Mouse (Mus musculus) neural tube, embryonic 11.5 days (tissue): Measurements from ENCODE around the gene Trpd52l3. TPM values are rescaled to one million over a fixed set of nuclear protein-coding genes. Genes with fewer than 3 reads are reported as not detected.
A peak's percentile ranks its signal among the peaks of the same experiment; 100 is the strongest.
"Not testable (repeated sequence)": the region's sequence is repeated elsewhere in the genome, so short reads cannot be mapped to it uniquely, and the experiment has no call there.

Source experiments
- ATAC-seq: fragments of 200-750 bp; cut with Nextera tagmentation; 2 replicates; pipeline ENCODE4 v1.8.0; 2017; ENCODE audit warnings: moderate number of reproducible peaks, mild to moderate bottlenecking, moderate TSS enrichment, moderate library complexity; ENCODE audit not compliant: insufficient read depth, low FRiP score, low TSS enrichment
- DNase-seq: peaks from one replicate; pipeline ENCODE4 v3.0.0-alpha.2; 2015; ENCODE audit warnings: low spot score
- H3K27ac ChIP-seq: fragments of 300-500 bp; sonication (generic); 2 replicates; pipeline ENCODE4 v1.5.1; 2014; ENCODE audit warnings: low read depth, mild to moderate bottlenecking, low read length
- H3K27me3 ChIP-seq: fragments of 300-500 bp; sonication (generic); 2 replicates; pipeline ENCODE4 v1.6.1; 2014; ENCODE audit warnings: mild to moderate bottlenecking, low read length, mixed read lengths; ENCODE audit not compliant: control insufficient read depth, insufficient read depth
- H3K36me3 ChIP-seq: fragments of 300-500 bp; sonication (generic); 2 replicates; pipeline ENCODE4 v1.6.1; 2014; ENCODE audit warnings: mild to moderate bottlenecking, low read length, moderate library complexity, mixed read lengths; ENCODE audit not compliant: control insufficient read depth, insufficient read depth
- H3K4me1 ChIP-seq: fragments of 300-500 bp; sonication (generic); 2 replicates; pipeline ENCODE4 v1.6.1; 2014; ENCODE audit warnings: low read length, mixed read lengths; ENCODE audit not compliant: control insufficient read depth, insufficient read depth
- H3K4me2 ChIP-seq: fragments of 300-500 bp; sonication (generic); 2 replicates; pipeline ENCODE4 v1.6.1; 2014; ENCODE audit warnings: low read depth, mild to moderate bottlenecking, moderate library complexity
- H3K4me3 ChIP-seq: fragments of 300-500 bp; sonication (generic); 2 replicates; pipeline ENCODE4 v1.5.1; 2014; ENCODE audit warnings: low read depth, low read length
- H3K9ac ChIP-seq: fragments of 300-500 bp; sonication (generic); 2 replicates; pipeline ENCODE4 v1.6.1; 2014; ENCODE audit warnings: mild to moderate bottlenecking, low read length
- H3K9me3 ChIP-seq: fragments of 300-500 bp; sonication (generic); 2 replicates; pipeline ENCODE4 v1.6.1; 2016; ENCODE audit warnings: low read length; ENCODE audit not compliant: control insufficient read depth
- WGBS: fragments of 180-500 bp; shearing (Covaris S2); extraction: QIAGEN DNeasy Blood & Tissue Kit; methylation state at CpG from one replicate; pipeline ENCODE4 v1.1.7; 2014; 5-methylcytosine and 5-hydroxymethylcytosine counted together
- polyA plus RNA-seq: library from polyadenylated mRNA; unstranded; fragments of >200 nt; fragmentation: Nextera tagmentation; extraction: Ambion mirVana; gene quantifications from 2 replicates; pipeline ENCODE4 v1.2.1, GENCODE M21; 2014

Trpd52l3 gene
- polyA plus RNA-seq, 1 experiment from 2014 or later: not detected

DNA sequence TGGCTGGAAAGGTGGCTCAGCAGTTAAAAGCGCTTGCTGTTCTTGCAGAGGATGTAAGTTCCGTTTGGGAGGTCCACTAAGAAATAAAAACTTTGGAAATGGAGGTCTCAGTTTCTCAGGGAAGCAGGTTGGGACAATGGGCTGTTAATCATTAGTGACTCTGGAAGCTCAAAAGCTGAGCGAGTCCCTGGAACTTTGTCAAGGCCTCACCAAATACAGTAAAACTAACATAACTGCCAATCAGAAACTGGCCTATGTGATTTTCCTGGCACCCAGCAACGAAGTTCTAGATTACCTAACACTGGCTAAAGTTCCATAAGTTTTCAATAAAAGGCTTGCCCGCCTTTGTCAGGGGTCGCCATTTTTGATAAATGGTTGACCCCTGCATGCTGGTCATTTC is 12.6 kb downstream of the Trpd52l3 start:
- Histone ChIP-seq H3K27ac (no peak overlapping the region), H3K9ac (no peak overlapping the region), H3K36me3 (no peaks in the 10 kb centered on the region), H3K4me1 (no peaks in the 10 kb centered on the region), H3K4me3 (no peak overlapping the region), H3K4me2 (no peak overlapping the region), H3K27me3 (no peaks in the 10 kb centered on the region), H3K9me3 (no peaks in the 10 kb centered on the region)
- DNase-seq: no peak
- 69% methylated on average over 6 of the region's 6 CpGs for WGBS
- no peak for ATAC-seq

DNA sequence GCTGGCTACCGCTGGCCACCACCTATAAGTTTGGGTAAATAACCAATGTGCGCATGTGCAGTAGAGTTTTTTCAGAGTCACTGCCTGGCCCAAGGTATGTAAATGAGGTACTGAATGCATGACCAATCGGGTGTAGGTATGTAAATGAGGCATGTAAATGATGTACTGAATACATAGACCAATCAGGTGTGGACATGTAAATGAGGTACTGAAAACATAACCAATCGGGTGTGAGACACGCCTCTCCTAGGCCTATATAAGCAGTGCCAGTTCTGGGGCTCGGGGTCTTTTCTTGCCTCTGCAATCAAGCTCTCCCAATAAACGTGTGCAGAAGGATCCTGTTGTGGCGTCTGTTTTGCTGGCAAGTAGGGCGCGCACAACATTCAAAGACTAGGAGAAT is 19.8 kb downstream of the Trpd52l3 start:
- H3K4me3 ChIP-seq, H3K9me3 ChIP-seq, H3K4me2 ChIP-seq, H3K4me1 ChIP-seq, H3K9ac ChIP-seq, H3K27me3 ChIP-seq, ATAC-seq, DNase-seq, H3K27ac ChIP-seq, H3K36me3 ChIP-seq: not testable (repeated sequence)
- WGBS: 94% methylated on average over 10 of the region's 10 CpGs

DNA sequence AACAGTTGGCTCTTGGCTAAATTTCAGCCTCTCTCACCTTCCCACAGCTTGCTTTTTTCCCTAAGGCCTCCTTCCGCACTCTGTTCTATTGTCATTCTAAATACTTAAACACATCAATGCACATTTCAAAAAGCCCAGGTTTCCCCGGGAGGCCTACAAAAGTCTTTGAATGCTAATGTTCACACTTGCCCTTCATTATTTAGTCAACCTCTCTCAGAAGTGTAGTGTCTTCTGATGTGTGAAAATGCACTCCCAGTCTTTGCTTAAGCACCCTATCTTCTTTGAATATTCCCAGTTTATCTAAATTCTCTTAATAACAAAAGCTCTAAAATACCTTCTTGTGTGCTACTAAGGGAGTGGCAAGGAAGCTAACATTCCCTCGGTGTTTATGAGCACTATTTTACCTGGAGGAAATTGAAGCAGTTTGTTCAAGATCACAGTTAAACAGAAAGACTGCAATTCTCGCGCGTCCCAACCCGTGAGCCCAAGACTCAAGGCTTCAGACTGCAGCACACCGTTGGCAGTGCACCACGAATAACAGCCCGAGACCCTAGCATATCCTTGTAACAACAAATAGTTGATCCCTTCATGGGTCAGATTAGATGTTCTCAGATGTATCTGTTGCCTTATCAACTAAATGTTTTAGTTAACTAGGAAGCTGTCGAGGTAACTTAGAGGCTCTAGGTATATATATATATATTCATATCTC is 25.6 kb downstream of the Trpd52l3 start:
- Histone ChIP-seq H3K4me3 (peak overlapping the region; percentile 98; the same call in 1 of the 2 replicates), H3K4me2 (peak overlapping the region; percentile 65)

DNA sequence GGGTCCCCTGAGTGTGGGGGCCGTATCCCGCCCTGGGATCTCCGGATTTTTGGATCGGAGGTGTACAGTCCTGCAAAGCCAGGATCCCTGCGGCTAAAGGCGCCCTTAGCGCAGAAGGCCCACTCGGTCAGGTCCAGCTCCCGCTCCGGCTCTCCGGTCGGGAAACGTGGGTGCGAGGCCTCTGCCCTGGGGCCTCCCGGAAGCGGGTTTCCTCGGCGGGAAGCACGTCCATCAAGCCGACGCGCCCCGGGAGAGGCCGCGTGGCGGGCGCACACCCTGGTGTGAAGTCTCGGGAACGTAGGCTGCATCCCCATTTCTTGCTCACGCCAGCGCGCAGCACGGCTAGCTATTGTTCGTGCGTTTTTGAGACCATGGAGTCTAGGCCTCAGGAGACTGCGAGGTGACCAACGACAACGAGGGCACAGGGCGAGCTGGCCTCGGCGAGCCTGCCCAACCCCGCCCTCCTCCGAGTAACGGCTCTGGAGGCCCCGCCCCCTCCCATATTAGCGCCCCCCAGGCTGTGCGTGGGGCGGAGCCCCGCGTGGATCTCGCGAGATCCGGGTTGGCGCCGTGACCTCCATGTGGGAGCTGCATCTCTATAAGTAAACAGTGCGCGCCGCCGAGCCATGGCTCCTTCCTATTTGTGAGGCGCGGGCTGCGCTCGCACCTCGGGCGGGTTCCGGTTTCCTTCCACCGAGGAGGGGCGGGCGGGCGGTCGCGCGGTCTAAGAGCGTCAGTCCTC is 26.5 kb downstream of the Trpd52l3 start, which contains the start of gene Uhrf2:
Uhrf2 (plus strand) TSS at position 620 of the 742 bp plus-strand sequence.
- peak within 1 kb of the TSS; percentile 98 for H3K4me3 ChIP-seq
- peak; percentile 98 for DNase-seq
- no peaks in the 10 kb centered on the region for H3K27me3 ChIP-seq
- WGBS: under 1% methylated on average over 68 of the region's 74 CpGs
- H3K9ac ChIP-seq: peak within 1 kb of the TSS; percentile 100
- H3K36me3 ChIP-seq: no peaks in the 10 kb centered on the region
- H3K27ac ChIP-seq: peak within 1 kb of the TSS; percentile 89
- ATAC-seq: peak; percentile 94
- peak within 1 kb of the TSS; percentile 65 for H3K4me2 ChIP-seq
- no peaks in the 10 kb centered on the region for H3K9me3 ChIP-seq
- peaks cover 12% of the 10 kb centered on the region; the same call in 1 of the 2 replicates for H3K4me1 ChIP-seq

More for the DNA sequence above, 25.6 kb downstream of the Trpd52l3 start:
- H3K27me3 ChIP-seq: no peaks in the 10 kb centered on the region
- DNase-seq: peak; percentile 38
- H3K9me3 ChIP-seq: no peaks in the 10 kb centered on the region
- no peaks in the 10 kb centered on the region for H3K36me3 ChIP-seq
- H3K4me1 ChIP-seq: peaks cover 8% of the 10 kb centered on the region; the same call in 1 of the 2 replicates
- no peak for ATAC-seq
- H3K9ac ChIP-seq: no peak overlapping the region; the same call in 1 of the 2 replicates
- WGBS: 21% methylated on average over 11 of the region's 11 CpGs
- H3K27ac ChIP-seq: no peak overlapping the region

DNA sequence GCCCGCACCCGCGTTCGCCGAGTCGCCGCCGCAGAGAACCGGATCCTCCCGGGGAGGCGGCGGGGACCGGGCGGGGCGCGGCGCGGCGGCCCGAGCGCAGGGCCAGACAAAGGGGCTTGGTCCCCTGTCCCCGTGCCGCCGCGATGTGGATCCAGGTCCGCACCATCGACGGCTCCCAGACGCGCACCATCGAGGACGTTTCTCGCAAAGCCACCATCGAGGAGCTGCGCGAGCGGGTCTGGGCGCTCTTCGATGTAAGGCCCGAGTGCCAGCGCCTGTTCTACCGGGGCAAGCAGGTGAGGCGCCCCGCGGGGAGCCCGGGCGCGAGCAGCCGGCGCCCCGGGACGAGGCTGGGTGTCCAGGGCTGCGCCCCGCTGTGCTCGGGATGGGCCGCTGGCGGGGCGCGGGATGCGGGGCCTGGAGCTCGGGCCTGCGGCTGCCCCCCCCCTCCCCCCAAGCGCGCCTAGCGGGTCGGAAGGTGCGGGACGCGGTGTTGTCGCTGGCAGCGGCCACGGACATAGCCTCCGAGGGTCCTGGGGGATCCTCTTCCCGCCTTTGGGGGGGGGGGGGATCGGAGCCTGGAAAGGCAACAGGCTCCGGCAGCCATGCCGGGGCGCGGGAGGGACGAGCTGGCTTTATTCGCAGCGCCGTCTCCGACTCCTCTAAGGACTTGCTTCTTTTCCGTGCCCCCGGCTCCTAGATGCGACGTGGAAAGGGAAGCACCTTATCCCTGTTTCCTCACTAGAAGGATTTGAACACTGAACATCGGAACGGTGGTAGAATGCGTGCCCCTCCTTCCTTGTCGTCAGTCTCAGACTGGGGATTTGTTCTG is 27.3 kb downstream of the Trpd52l3 start:
- Histone ChIP-seq H3K27me3 (no peaks in the 10 kb centered on the region), H3K4me3 (peak overlapping the region; percentile 98)
- WGBS: under 1% methylated on average over 68 of the region's 92 CpGs

DNA sequence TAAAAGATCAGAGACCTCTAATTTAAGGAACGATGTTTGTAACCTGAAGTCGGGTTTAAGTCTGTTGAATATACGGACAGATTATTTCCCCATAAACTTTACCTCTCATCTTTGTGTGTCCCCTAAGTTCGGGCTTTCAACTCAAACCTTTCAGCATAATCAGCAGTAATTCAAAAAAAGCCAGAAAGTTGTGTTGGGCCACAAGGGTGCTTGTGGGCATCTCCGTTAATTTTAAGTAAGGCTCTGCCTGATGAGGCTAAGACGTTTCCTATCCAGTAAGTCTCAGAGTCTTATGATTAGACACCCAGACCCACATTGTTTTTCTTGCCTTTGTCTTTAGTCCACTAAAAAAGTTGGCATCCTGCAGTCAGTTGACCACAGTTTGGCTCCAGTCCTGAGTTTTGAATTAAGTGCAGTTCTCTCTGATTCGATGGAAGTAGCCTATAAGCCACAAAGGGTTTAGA is 27.9 kb downstream of the Trpd52l3 start:
- Histone ChIP-seq H3K4me3 (peak overlapping the region; percentile 98), H3K4me1 (peaks cover 12% of the 10 kb centered on the region; the same call in 1 of the 2 replicates), H3K27ac (no peak overlapping the region; the same call in 1 of the 2 replicates), H3K4me2 (peak overlapping the region; percentile 65), H3K27me3 (no peaks in the 10 kb centered on the region), H3K36me3 (no peaks in the 10 kb centered on the region), H3K9ac (peak overlapping the region; percentile 100), H3K9me3 (no peaks in the 10 kb centered on the region)
- DNase-seq (no peak), ATAC-seq (no peak)
- WGBS: 6% methylated on average over 7 of the region's 7 CpGs

More for the DNA sequence above, 27.3 kb downstream of the Trpd52l3 start:
- H3K36me3 ChIP-seq: no peaks in the 10 kb centered on the region
- DNase-seq: peak; percentile 65
- peaks cover 12% of the 10 kb centered on the region; the same call in 1 of the 2 replicates for H3K4me1 ChIP-seq
- peak overlapping the region; percentile 89 for H3K27ac ChIP-seq
- peak overlapping the region; percentile 65 for H3K4me2 ChIP-seq
- H3K9me3 ChIP-seq: no peaks in the 10 kb centered on the region
- peak overlapping the region; percentile 100 for H3K9ac ChIP-seq
- ATAC-seq: no peak; the same call in none of the 2 replicates

DNA sequence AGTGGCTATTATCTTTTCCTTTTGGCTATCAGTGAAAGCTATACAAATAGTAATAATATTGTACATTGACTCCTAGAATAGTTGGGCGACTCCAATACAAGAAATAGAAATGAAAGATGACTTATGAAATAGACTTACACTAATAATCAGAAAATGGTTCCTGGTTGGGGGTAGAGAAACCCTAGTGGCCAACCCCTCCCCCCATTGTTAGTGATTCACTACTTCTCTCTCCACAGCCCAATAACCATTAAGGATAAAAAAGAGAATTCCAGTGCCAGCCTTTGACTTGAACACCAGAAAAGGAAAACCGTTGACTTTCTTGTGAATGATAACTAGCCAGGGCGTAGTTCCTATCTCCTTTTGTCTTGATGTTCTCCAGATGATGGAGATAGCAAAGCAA is 28.6 kb downstream of the Trpd52l3 start:
- no peaks in the 10 kb centered on the region for H3K36me3 ChIP-seq
- ATAC-seq (no peak), DNase-seq (no peak)
- H3K9ac ChIP-seq: no peak overlapping the region
- WGBS: 42% methylated on average over 3 of the region's 3 CpGs
- peak overlapping the region; percentile 98 for H3K4me3 ChIP-seq
- H3K27me3 ChIP-seq: no peaks in the 10 kb centered on the region
- H3K9me3 ChIP-seq: no peaks in the 10 kb centered on the region
- H3K4me2 ChIP-seq: peak overlapping the region; percentile 65
- no peak overlapping the region for H3K27ac ChIP-seq
- H3K4me1 ChIP-seq: peaks cover 12% of the 10 kb centered on the region; the same call in 1 of the 2 replicates

DNA sequence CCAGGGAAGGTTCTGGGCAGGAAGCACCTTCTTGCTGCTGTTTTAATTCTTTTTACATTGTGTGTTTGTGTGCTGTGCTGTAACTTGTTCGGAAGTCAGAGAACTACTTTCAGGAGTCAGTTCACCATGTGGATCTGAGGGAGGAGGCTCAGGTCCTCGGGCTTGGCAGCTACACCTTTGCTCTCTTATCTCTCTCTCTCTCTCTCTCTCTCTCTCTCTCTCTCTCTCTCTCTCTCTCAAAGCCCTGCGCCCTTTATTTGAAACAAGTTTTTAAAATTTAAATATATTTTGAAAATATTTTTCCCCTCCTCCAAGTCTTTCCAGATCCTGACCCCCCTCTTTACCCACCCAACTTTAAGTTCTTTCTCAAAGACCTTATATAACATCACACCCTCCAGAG is 31.8 kb downstream of the Trpd52l3 start:
- WGBS: 79% methylated on average over 3 of the region's 3 CpGs
- no peak overlapping the region for H3K9ac ChIP-seq
- H3K27me3 ChIP-seq: no peaks in the 10 kb centered on the region
- H3K36me3 ChIP-seq: no peaks in the 10 kb centered on the region
- DNase-seq (no peak), ATAC-seq (no peak)
- no peak overlapping the region for H3K4me2 ChIP-seq
- H3K4me1 ChIP-seq: peaks cover 12% of the 10 kb centered on the region; the same call in 1 of the 2 replicates
- no peaks in the 10 kb centered on the region for H3K9me3 ChIP-seq
- no peak overlapping the region for H3K27ac ChIP-seq
- H3K4me3 ChIP-seq: no peak overlapping the region
